Mouse (Mus musculus) kidney, embryonic 16.5 days (tissue): ENCODE results near the gene Camk2b. TPM values are rescaled to one million over a fixed set of nuclear protein-coding genes. Genes with fewer than 3 reads are reported as not detected.
"Not testable (repeated sequence)": the region's sequence is repeated elsewhere in the genome, so short reads cannot be mapped to it uniquely, and the experiment has no call there.

Source experiments
- ATAC-seq: fragments of 200-750 bp; cut with Nextera tagmentation; 2 replicates; pipeline ENCODE4 v1.8.0; 2017; ENCODE audit warnings: moderate TSS enrichment; ENCODE audit not compliant: low FRiP score, low TSS enrichment
- H3K27ac ChIP-seq: fragments of 300-500 bp; sonication (generic); 2 replicates; pipeline ENCODE4 v1.5.1; 2014; ENCODE audit warnings: low read length
- H3K27me3 ChIP-seq: fragments of 300-500 bp; sonication (generic); 2 replicates; pipeline ENCODE4 v1.6.1; 2014; ENCODE audit warnings: low read length, control low read depth, mixed read lengths; ENCODE audit not compliant: insufficient read depth
- H3K36me3 ChIP-seq: fragments of 300-500 bp; sonication (generic); 2 replicates; pipeline ENCODE4 v1.6.1; 2014; ENCODE audit warnings: low read length, control low read depth, mixed read lengths; ENCODE audit not compliant: insufficient read depth
- H3K4me1 ChIP-seq: fragments of 300-500 bp; sonication (generic); 2 replicates; pipeline ENCODE4 v1.6.1; 2014; ENCODE audit warnings: low read length, control low read depth, mixed read lengths; ENCODE audit not compliant: insufficient read depth
- H3K4me2 ChIP-seq: fragments of 300-500 bp; sonication (generic); replicated peaks from 2 replicates; pipeline ENCODE4 v1.6.1; 2014; ENCODE audit warnings: low read depth, low read length
- H3K4me3 ChIP-seq: fragments of 300-500 bp; sonication (generic); 2 replicates; pipeline ENCODE4 v1.5.1; 2014; ENCODE audit warnings: mild to moderate bottlenecking, low read length
- H3K9ac ChIP-seq: fragments of 300-500 bp; sonication (generic); replicated peaks from 2 replicates; pipeline ENCODE4 v1.6.1; 2014; ENCODE audit warnings: low read length
- H3K9me3 ChIP-seq: fragments of 300-500 bp; sonication (generic); 2 replicates; pipeline ENCODE4 v1.6.1; 2016; ENCODE audit warnings: low read length, control low read depth
- WGBS: fragments of 180-500 bp; shearing (Covaris S2); extraction: QIAGEN DNeasy Blood & Tissue Kit; methylation state at CpG from one replicate; pipeline ENCODE4 v1.1.7; 2014; 5-methylcytosine and 5-hydroxymethylcytosine counted together
- polyA plus RNA-seq: library from polyadenylated mRNA; unstranded; fragments of >200 nt; fragmentation: Nextera tagmentation; extraction: Ambion mirVana; gene quantifications from 2 replicates; pipeline ENCODE4 v1.2.1, GENCODE M21; 2015

Gene Camk2b
- polyA plus RNA-seq, 1 experiment from 2014 or later, result 4.1 TPM

DNA sequence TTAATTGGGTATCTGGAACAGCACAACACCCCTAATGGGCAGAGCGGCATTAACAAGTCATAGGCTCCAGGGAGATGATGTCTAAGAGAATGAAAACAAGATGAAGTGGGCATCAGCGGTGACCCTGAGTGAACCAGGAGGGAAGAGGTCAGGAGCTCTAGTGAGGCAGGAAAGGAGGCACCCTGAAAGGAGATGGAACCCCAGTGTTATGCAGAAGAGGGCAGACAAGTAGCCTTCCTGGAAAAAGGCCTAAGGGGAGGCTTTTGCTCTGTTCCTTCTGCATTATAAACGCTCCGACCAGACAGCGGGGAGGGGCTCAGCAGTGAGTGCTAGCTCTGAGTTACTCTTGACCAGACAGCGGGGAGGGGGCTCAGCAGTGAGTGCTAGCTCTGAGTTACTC, 123.2 kb downstream of the Camk2b start:
- H3K9me3 ChIP-seq, result no peaks in the 10 kb centered on the region
- no peak overlapping the region for H3K9ac ChIP-seq
- no peak for ATAC-seq
- 69% methylated on average over 6 of the region's 6 CpGs for WGBS
- H3K27ac ChIP-seq, result no peak overlapping the region
- H3K4me3 ChIP-seq, result no peak overlapping the region
- no peak overlapping the region for H3K4me2 ChIP-seq
- no peaks in the 10 kb centered on the region for H3K4me1 ChIP-seq
- no peaks in the 10 kb centered on the region for H3K27me3 ChIP-seq
- H3K36me3 ChIP-seq, result no peaks in the 10 kb centered on the region

DNA sequence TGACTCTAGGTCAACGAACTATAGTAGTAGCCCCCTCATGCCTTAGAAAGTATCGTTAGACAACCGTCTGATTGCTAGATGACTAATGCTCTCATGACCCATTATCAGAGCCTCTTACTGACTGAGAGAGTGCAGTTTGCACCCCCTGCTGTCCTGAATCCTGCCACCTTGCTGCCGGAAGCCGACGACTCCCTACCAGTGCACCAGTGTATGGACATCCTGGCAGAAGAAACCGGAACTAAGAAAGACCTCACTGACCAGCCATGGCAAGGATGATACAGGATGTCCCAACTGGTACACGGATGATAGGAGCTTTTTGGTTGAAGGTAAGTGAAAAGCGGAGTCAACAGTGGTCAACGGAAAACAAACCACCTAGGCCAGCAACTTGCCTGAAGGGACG, 131.6 kb downstream of the Camk2b start:
- not testable (repeated sequence) for H3K9me3 ChIP-seq, H3K4me3 ChIP-seq, ATAC-seq, H3K27me3 ChIP-seq, H3K27ac ChIP-seq, H3K9ac ChIP-seq, H3K4me1 ChIP-seq, H3K36me3 ChIP-seq, H3K4me2 ChIP-seq
- 96% methylated on average over 11 of the region's 11 CpGs for WGBS

DNA sequence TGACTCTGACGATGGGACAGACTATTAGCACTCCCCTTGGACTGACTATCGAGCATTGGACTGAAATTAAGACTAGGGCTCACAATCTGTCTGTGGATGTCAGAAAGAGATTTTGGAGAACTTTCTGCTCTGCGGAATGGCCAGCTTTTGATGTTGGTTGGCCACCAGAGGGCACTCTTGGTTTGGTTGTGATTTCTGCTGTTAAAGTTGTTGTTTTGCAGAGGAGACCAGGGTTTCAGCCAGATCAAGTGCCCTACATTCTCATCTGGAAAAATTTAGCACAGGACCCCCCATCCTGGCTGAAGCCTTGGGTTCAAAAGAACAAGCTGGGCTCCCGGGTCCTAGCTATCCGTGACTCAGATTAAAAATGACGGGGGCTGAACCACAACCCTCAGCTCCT, 134.2 kb downstream of the Camk2b start:
- not testable (repeated sequence) for H3K27me3 ChIP-seq, ATAC-seq, H3K9me3 ChIP-seq, H3K4me2 ChIP-seq, H3K4me3 ChIP-seq, H3K9ac ChIP-seq, H3K36me3 ChIP-seq, H3K27ac ChIP-seq, H3K4me1 ChIP-seq
- WGBS, result 93% methylated on average over 6 of the region's 6 CpGs

DNA sequence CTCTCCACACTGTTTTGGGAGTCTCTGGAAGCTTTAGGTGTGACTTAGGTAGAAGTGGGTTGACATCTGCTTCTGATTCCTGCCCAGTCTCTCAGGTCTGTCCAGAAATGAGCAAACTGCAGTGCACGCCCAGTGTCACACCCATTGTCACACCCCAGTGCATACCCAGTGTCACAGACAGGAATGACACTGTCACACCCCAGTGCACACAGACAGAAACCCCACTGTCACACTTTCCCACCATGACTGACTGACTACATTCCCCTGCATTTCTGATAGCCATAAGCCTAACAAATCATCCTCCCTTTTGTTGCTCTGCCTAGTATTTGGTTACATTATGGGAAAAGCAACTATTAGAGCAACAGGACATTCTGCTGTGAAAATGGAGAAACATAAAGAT, 135.6 kb downstream of the Camk2b start:
- Histone ChIP-seq H3K4me2 (no peak overlapping the region), H3K4me1 (no peaks in the 10 kb centered on the region), H3K4me3 (no peak overlapping the region), H3K27me3 (no peaks in the 10 kb centered on the region), H3K9me3 (0 out of 2 replicates have a peak, but pooled peaks cover 5% of the 10 kb centered on the region), H3K27ac (no peak overlapping the region), H3K9ac (no peak overlapping the region), H3K36me3 (no peaks in the 10 kb centered on the region)
- 46% methylated on average over 1 of the region's 1 CpGs for WGBS
- ATAC-seq, result no peak

DNA sequence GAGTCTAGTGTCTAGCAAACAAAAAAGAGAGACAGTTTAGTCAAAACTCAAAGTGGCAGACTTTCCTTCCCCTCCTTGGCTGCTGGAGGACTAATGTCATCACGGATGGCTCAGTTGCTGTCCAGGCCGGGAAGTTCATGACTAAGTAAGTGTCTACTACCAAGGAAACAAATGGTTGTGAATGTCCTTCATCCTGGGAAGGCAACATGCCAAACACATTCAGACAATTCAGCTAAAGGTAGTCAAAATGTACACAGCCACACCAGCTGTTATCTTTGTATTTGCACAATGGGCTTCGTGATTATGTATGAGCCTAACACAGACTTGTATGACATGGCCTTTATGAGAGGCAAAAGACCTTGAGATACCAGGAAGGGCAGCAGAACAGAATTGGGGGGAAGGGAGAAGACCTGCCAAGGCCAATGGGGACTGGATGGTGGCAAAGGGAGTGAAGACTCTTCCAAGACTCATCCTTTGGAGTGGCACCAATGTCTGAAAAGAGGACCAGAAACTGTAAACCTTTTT, 139.4 kb downstream of the Camk2b start:
- Histone ChIP-seq H3K4me2 (no peak overlapping the region), H3K36me3 (no peaks in the 10 kb centered on the region), H3K27ac (no peak overlapping the region), H3K9ac (no peak overlapping the region), H3K4me3 (no peak overlapping the region), H3K9me3 (no peaks in the 10 kb centered on the region), H3K4me1 (no peaks in the 10 kb centered on the region), H3K27me3 (no peaks in the 10 kb centered on the region)
- ATAC-seq, result no peak
- 79% methylated on average over 3 of the region's 3 CpGs for WGBS

DNA sequence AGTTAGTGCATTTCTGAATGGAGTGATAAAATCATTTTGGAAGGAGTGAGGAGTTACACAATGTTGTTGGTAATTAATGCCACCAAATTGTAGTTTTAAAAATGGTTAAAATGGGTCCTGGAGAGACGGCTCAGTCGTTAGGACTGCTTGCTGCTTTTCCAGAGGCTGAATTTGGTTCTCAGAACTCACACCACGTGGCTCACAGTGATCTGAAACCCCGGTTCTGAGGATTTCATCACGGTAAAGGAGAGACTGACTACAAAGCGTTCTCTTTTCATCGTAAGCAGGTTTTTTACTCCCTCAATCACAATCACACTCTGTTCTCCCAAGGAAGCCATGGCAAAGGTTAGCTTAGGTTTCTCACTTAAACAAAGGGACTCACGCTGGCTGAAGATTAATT, 141.5 kb downstream of the Camk2b start:
- WGBS, result 51% methylated on average over 8 of the region's 8 CpGs
- H3K4me2 ChIP-seq, result no peak overlapping the region
- no peak overlapping the region for H3K4me3 ChIP-seq
- H3K4me1 ChIP-seq, result no peaks in the 10 kb centered on the region; the same call in 1 of the 2 replicates
- no peak for ATAC-seq
- H3K27me3 ChIP-seq, result no peaks in the 10 kb centered on the region
- H3K27ac ChIP-seq, result no peak overlapping the region
- no peak overlapping the region for H3K9ac ChIP-seq
- H3K36me3 ChIP-seq, result no peaks in the 10 kb centered on the region
- H3K9me3 ChIP-seq, result no peaks in the 10 kb centered on the region

DNA sequence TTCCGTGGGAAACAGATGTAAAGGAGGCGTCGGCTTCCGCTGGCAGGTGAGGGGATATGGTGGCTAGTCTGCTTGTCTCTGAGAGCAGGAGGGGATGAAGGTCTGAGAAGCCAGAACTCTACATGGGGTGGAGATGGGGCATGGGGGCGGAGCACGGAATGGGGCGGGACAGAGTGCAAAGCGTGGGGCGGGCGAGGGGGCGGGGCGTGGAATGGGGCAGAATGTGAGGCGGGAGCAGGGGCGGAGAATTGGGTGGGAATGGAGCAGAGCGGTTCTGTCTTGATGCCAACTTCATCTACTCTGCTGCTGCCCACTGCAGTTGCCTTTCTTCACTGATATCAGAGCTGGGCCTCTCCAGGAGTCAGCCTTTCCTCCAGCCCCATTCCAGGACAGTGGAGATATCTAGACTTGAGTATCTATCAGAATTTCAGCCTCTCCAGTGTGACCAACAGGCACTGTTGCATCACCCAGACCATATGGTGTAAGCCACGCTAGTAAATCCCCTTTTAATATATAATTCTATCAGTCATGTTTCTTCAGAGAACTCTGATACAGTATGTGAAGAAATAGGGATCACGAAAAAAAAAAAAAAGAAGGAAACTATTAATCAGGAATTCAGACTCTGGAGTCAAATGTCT, 145.7 kb downstream of the Camk2b start:
- no peaks in the 10 kb centered on the region for H3K36me3 ChIP-seq
- H3K4me1 ChIP-seq, result no peaks in the 10 kb centered on the region; the same call in 1 of the 2 replicates
- H3K4me2 ChIP-seq, result peak overlapping the region; percentile 26
- WGBS, result 32% methylated on average over 17 of the region's 17 CpGs
- H3K9me3 ChIP-seq, result no peaks in the 10 kb centered on the region
- H3K27me3 ChIP-seq, result no peaks in the 10 kb centered on the region
- ATAC-seq, result peak; percentile 57; the same call in 1 of the 2 replicates
- no peak overlapping the region for H3K27ac ChIP-seq
- H3K4me3 ChIP-seq, result no peak overlapping the region
- H3K9ac ChIP-seq, result no peak overlapping the region

Other genes starting within 250 kb of the Camk2b start
- gene Polm, start 228.3 kb downstream of the Camk2b start, polyA plus RNA-seq, result 9.8 and 11.4 TPM in 2 replicates
- gene Aebp1, start 204.4 kb downstream of the Camk2b start, polyA plus RNA-seq, result 59.6 and 61.1 TPM in 2 replicates
- 152 and 155 TPM in 2 replicates for gene Pold2, start 188.1 kb downstream of the Camk2b start, polyA plus RNA-seq
- 5.1 and 9.1 TPM in 2 replicates for gene Myl7, start 167.6 kb downstream of the Camk2b start, polyA plus RNA-seq
- 1.7 and 2.0 TPM in 2 replicates for gene Gck, start 116.3 kb downstream of the Camk2b start, polyA plus RNA-seq
- 56.1 and 61.8 TPM in 2 replicates for gene Ykt6, start 110.7 kb downstream of the Camk2b start, polyA plus RNA-seq
- gene A730071L15Rik, start 133.7 kb upstream of the Camk2b start, polyA plus RNA-seq, result 0.40 and 0.49 TPM in 2 replicates
- 39.2 and 40.6 TPM in 2 replicates for gene Nudcd3, start 134.1 kb upstream of the Camk2b start, polyA plus RNA-seq
- 0.12 and 0.17 TPM in 2 replicates for gene Npc1l1, start 163.8 kb upstream of the Camk2b start, polyA plus RNA-seq
- gene Ddx56, start 201.4 kb upstream of the Camk2b start, polyA plus RNA-seq, result 104 and 106 TPM in 2 replicates
- gene Tmed4, start 208.5 kb upstream of the Camk2b start, polyA plus RNA-seq, result 155 and 158 TPM in 2 replicates
- gene Ogdh, start 225.3 kb upstream of the Camk2b start, polyA plus RNA-seq, result 155 and 157 TPM in 2 replicates